Mouse (Mus musculus): ENCODE data around the gene Crygd. TPM values are rescaled to one million over a fixed set of nuclear protein-coding genes. Genes with fewer than 3 reads are reported as not detected.

Crygd gene
- polyA plus RNA-seq (2016; fragmentation: Nextera tagmentation; extraction: Ambion mirVana), result not detected in 2 replicates

- Histone ChIP-seq H3K4me2 (replicated peaks) (no peak within 1 kb of the TSS), H3K27me3 (replicated peaks) (no peaks in the 10 kb centered on the region), H3K4me1 (no peaks in the 10 kb centered on the region), H3K27ac (no peak within 1 kb of the TSS), H3K9me3 (no peaks in the 10 kb centered on the region), H3K9ac (no peak within 1 kb of the TSS), H3K4me3 (no peak within 1 kb of the TSS), H3K36me3 (no peaks in the 10 kb centered on the region)
- no peak for ATAC-seq (ENCODE audit: low FRiP score, low read depth)
- 72% methylated on average over 8 of the region's 8 CpGs for WGBS
Observed at GRCm38 (mm10) chr1:65063352-65063751, at the start of gene Crygd. TSS of gene Crygd (minus strand) at chr1:65063452.

GRCm38 (mm10) chr1:65112807-65113196 is 49.5 kb upstream of the Crygd start:
- Histone ChIP-seq H3K4me2 (replicated peaks) (peak overlapping the region; percentile 30; the same call in 1 of the 2 replicates), H3K9me3 (no peaks in the 10 kb centered on the region), H3K27me3 (replicated peaks) (no peaks in the 10 kb centered on the region), H3K36me3 (no peaks in the 10 kb centered on the region), H3K4me1 (no peaks in the 10 kb centered on the region), H3K27ac (no peak overlapping the region), H3K4me3 (no peak overlapping the region), H3K9ac (no peak overlapping the region)
- WGBS, result 60% methylated on average over 14 of the region's 14 CpGs
- no peak for ATAC-seq (ENCODE audit: low FRiP score, low read depth)

GRCm38 (mm10) chr1:65112031-65112806 is 49.0 kb upstream of the Crygd start:
- Histone ChIP-seq H3K9ac (no peak overlapping the region), H3K27me3 (replicated peaks) (no peaks in the 10 kb centered on the region), H3K36me3 (no peaks in the 10 kb centered on the region), H3K4me1 (no peaks in the 10 kb centered on the region), H3K27ac (no peak overlapping the region), H3K4me3 (no peak overlapping the region), H3K9me3 (no peaks in the 10 kb centered on the region), H3K4me2 (replicated peaks) (peak overlapping the region; percentile 30)
- 12% methylated on average over 8 of the region's 8 CpGs for WGBS
- peak; percentile 71; the same call in 1 of the 2 replicates for ATAC-seq (ENCODE audit: low FRiP score, low read depth)

- Histone ChIP-seq H3K27me3 (replicated peaks) (no peaks in the 10 kb centered on the region), H3K4me3 (no peak overlapping the region), H3K9me3 (no peaks in the 10 kb centered on the region), H3K27ac (no peak overlapping the region), H3K4me2 (replicated peaks) (no peak overlapping the region), H3K4me1 (no peaks in the 10 kb centered on the region), H3K9ac (no peak overlapping the region), H3K36me3 (no peaks in the 10 kb centered on the region)
- 76% methylated on average over 25 of the region's 25 CpGs for WGBS
- ATAC-seq (ENCODE audit: low FRiP score, low read depth), result no peak
Observed at GRCm38 (mm10) chr1:65109756-65110435, 46.6 kb upstream of the Crygd start.

GRCm38 (mm10) chr1:65109196-65109595 is 45.9 kb upstream of the Crygd start:
- Histone ChIP-seq H3K4me3 (no peak overlapping the region), H3K4me1 (no peaks in the 10 kb centered on the region), H3K27me3 (replicated peaks) (no peaks in the 10 kb centered on the region), H3K4me2 (replicated peaks) (no peak overlapping the region), H3K9ac (no peak overlapping the region), H3K36me3 (no peaks in the 10 kb centered on the region), H3K9me3 (no peaks in the 10 kb centered on the region), H3K27ac (no peak overlapping the region)
- ATAC-seq (ENCODE audit: low FRiP score, low read depth), result no peak
- WGBS, result 91% methylated on average over 8 of the region's 8 CpGs

- Histone ChIP-seq H3K27ac (no peak overlapping the region), H3K4me1 (no peaks in the 10 kb centered on the region), H3K27me3 (replicated peaks) (no peaks in the 10 kb centered on the region), H3K4me3 (no peak overlapping the region), H3K36me3 (no peaks in the 10 kb centered on the region), H3K4me2 (replicated peaks) (no peak overlapping the region), H3K9ac (no peak overlapping the region), H3K9me3 (no peaks in the 10 kb centered on the region)
- no peak for ATAC-seq (ENCODE audit: low FRiP score, low read depth)
- WGBS, result 91% methylated on average over 10 of the region's 10 CpGs
Observed at GRCm38 (mm10) chr1:65107654-65108279, 44.5 kb upstream of the Crygd start.

- Histone ChIP-seq H3K4me3 (no peak within 1 kb of the TSS), H3K27ac (no peak within 1 kb of the TSS), H3K4me2 (replicated peaks) (no peak within 1 kb of the TSS), H3K4me1 (no peaks in the 10 kb centered on the region), H3K36me3 (no peaks in the 10 kb centered on the region), H3K9me3 (no peaks in the 10 kb centered on the region), H3K9ac (no peak within 1 kb of the TSS), H3K27me3 (replicated peaks) (no peaks in the 10 kb centered on the region)
- WGBS, result 87% methylated on average over 11 of the region's 11 CpGs
- ATAC-seq (ENCODE audit: low FRiP score, low read depth), result no peak
Observed at GRCm38 (mm10) chr1:65103273-65103672, 40.0 kb upstream of the Crygd start, which contains the start of gene Cryga. TSS of gene Cryga (minus strand) at chr1:65103373.

GRCm38 (mm10) chr1:65096953-65097352 is 33.7 kb upstream of the Crygd start:
- no peak overlapping the region for H3K4me3 ChIP-seq
- no peak overlapping the region for H3K9ac ChIP-seq
- H3K27me3 ChIP-seq (replicated peaks), result no peaks in the 10 kb centered on the region
- H3K27ac ChIP-seq, result no peak overlapping the region
- no peaks in the 10 kb centered on the region for H3K4me1 ChIP-seq
- H3K4me2 ChIP-seq (replicated peaks), result no peak overlapping the region
- ATAC-seq (ENCODE audit: low FRiP score, low read depth), result no peak
- 85% methylated on average over 3 of the region's 3 CpGs for WGBS
- H3K36me3 ChIP-seq, result no peaks in the 10 kb centered on the region
- H3K9me3 ChIP-seq, result no peaks in the 10 kb centered on the region

- no peak overlapping the region for H3K27ac ChIP-seq
- no peaks in the 10 kb centered on the region for H3K4me1 ChIP-seq
- WGBS, result 92% methylated on average over 3 of the region's 3 CpGs
- H3K27me3 ChIP-seq (replicated peaks), result no peaks in the 10 kb centered on the region
- no peak overlapping the region for H3K4me2 ChIP-seq (replicated peaks)
- H3K9me3 ChIP-seq, result no peaks in the 10 kb centered on the region
- no peak overlapping the region for H3K9ac ChIP-seq
- no peaks in the 10 kb centered on the region for H3K36me3 ChIP-seq
- ATAC-seq (ENCODE audit: low FRiP score, low read depth), result no peak
- H3K4me3 ChIP-seq, result no peak overlapping the region
Observed at GRCm38 (mm10) chr1:65091566-65091965, 28.3 kb upstream of the Crygd start.

- H3K27me3 ChIP-seq (replicated peaks), result no peaks in the 10 kb centered on the region
- H3K9me3 ChIP-seq, result no peaks in the 10 kb centered on the region
- no peak overlapping the region for H3K9ac ChIP-seq
- H3K4me2 ChIP-seq (replicated peaks), result no peak overlapping the region
- H3K4me1 ChIP-seq, result no peaks in the 10 kb centered on the region
- no peak overlapping the region for H3K27ac ChIP-seq
- ATAC-seq (ENCODE audit: low FRiP score, low read depth), result no peak
- no peaks in the 10 kb centered on the region for H3K36me3 ChIP-seq
- H3K4me3 ChIP-seq, result no peak overlapping the region
- 87% methylated on average over 2 of the region's 2 CpGs for WGBS
Observed at GRCm38 (mm10) chr1:65090370-65090769, 27.1 kb upstream of the Crygd start.

GRCm38 (mm10) chr1:65088567-65089356 is 25.5 kb upstream of the Crygd start:
- Histone ChIP-seq H3K27ac (no peak overlapping the region), H3K4me3 (no peak overlapping the region), H3K27me3 (replicated peaks) (no peaks in the 10 kb centered on the region), H3K36me3 (no peaks in the 10 kb centered on the region), H3K4me2 (replicated peaks) (no peak overlapping the region), H3K9me3 (no peaks in the 10 kb centered on the region), H3K4me1 (no peaks in the 10 kb centered on the region), H3K9ac (no peak overlapping the region)
- no peak for ATAC-seq (ENCODE audit: low FRiP score, low read depth)
- 79% methylated on average over 6 of the region's 6 CpGs for WGBS

GRCm38 (mm10) chr1:65082188-65082587 is 18.9 kb upstream of the Crygd start, which contains the start of gene Crygb:
TSS of gene Crygb (minus strand) at chr1:65082288.
- Histone ChIP-seq H3K27me3 (replicated peaks) (no peaks in the 10 kb centered on the region), H3K4me1 (no peaks in the 10 kb centered on the region), H3K9ac (no peak within 1 kb of the TSS), H3K4me2 (replicated peaks) (no peak within 1 kb of the TSS), H3K4me3 (no peak within 1 kb of the TSS), H3K27ac (no peak within 1 kb of the TSS), H3K36me3 (no peaks in the 10 kb centered on the region), H3K9me3 (no peaks in the 10 kb centered on the region)
- 35% methylated on average over 7 of the region's 7 CpGs for WGBS
- ATAC-seq (ENCODE audit: low FRiP score, low read depth), result no peak

All from neural tube, embryonic 12.5 days (tissue).